Mouse (Mus musculus): Measurements from ENCODE around the gene Treml4.

DNA sequence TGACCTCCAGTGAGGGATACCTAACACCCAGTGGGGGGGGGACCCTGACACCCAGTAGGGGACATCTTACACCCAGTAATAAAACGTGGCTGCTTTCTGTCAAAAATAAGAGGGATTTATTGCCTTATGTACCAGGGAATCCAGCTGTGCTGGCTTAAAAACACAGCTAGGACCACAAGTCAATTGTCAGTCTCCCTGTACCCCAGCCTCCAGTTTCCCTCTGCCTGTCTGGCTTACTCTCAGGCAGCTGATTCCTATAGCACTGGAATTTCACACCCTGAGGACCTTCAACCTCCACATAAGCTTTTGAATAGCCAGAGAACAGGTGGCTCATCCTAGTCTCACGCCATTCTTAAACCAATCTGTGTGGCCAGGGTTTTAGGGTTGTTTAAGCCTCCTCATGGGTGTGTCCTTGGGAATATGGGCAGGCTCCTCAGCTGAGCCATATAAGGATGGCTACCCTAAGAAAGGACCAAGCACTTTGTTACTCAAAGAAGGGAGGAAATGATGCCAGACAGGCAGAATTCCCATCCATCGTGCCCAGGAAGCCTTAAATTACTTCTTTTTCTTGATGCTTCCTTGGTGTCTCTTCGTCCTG is 28.2 kb upstream of the Treml4 start:
- TF ChIP-seq POLR2A (IDR thresholded peaks at IDR 0.05; ENCODE audit: control insufficient read depth, low read depth, low read length) = no peak
- TF ChIP-seq CTCF (IDR thresholded peaks at IDR 0.05; ENCODE audit: control insufficient read depth, insufficient read depth, insufficient replicate concordance, low read depth, low read length) = no peak
